Mouse (Mus musculus) cortical plate, adult 2 months (tissue): ENCODE data around the gene Il20rb.

Experiments used
- CTCF ChIP-seq: fragments of 200-500 bp; IDR thresholded peaks from 2 replicates; pipeline ENCODE4 v1.5.1; 2011; ENCODE audit warnings: mild to moderate bottlenecking, control low read depth, low read length; ENCODE audit not compliant: insufficient read depth; ENCODE audit errors: extremely low read depth
- POLR2A ChIP-seq: fragments of 200-500 bp; IDR thresholded peaks from 2 replicates; pipeline ENCODE4 v1.6.1; 2011; ENCODE audit warnings: mild to moderate bottlenecking, low read length, control low read depth; ENCODE audit not compliant: insufficient read depth; ENCODE audit errors: extremely low read depth

- TF ChIP-seq POLR2A = no peak
- TF ChIP-seq CTCF = no peak
These were observed 20.6 kb downstream of the Il20rb start for GRCm38 (mm10) chr9:100465988-100466387.
